Mouse (Mus musculus): ENCODE results near the gene Bckdha.
A peak's percentile ranks its signal among the peaks of the same experiment; 100 is the strongest.

- TF ChIP-seq POLR2A (IDR thresholded peaks at IDR 0.05; ENCODE audit: control insufficient read depth in 1 of 2, insufficient read depth in 1 of 2, low read depth in 1 of 2, low read length in 2 of 2, poor library complexity in 1 of 2) (0 out of 4 replicates have a peak, but pooled peaks of 1 of the 2 experiments have one; percentile 24), MAFK (IDR thresholded peaks at IDR 0.05; ENCODE audit: borderline replicate concordance, low read depth, low read length) (no peak), JUND (IDR thresholded peaks at IDR 0.05; ENCODE audit: low read depth, low read length) (no peak), USF2 (IDR thresholded peaks at IDR 0.05; ENCODE audit: borderline replicate concordance in 1 of 2, insufficient read depth in 1 of 2, low read depth in 1 of 2, low read length in 2 of 2) (no peak), TCF12 (IDR thresholded peaks at IDR 0.05; ENCODE audit: low read depth, low read length) (no peak), KAT2A (conservative IDR thresholded peaks at IDR 0.05; ENCODE audit: low read depth, low read length) (no peak), CTCF (IDR thresholded peaks at IDR 0.05 in 2 of 3, conservative IDR thresholded peaks at IDR 0.05 in 1 of 3; ENCODE audit: control insufficient read depth in 1 of 3, insufficient read depth in 1 of 3, low read depth in 2 of 3, low read length in 3 of 3, poor library complexity in 1 of 3, severe bottlenecking in 1 of 3) (no peak), POLR2AphosphoS2 (IDR thresholded peaks at IDR 0.05; ENCODE audit: low read length) (no peak), EP300 (IDR thresholded peaks at IDR 0.05; ENCODE audit: low read depth in 1 of 2, low read length in 2 of 2) (no peak), ZKSCAN1 (IDR thresholded peaks at IDR 0.05; ENCODE audit: low read depth, low read length) (no peak), NRF1 (IDR thresholded peaks at IDR 0.05; ENCODE audit: insufficient read depth, low read depth, low read length, poor library complexity, severe bottlenecking) (no peak)
Measured at GRCm38 (mm10) chr7:25627431-25628322, 31.1 kb downstream of the Bckdha start.

Measured in MEL (cell line).